Mouse (Mus musculus): ENCODE measurements at regions not wholly inside any gene's neighbourhood (a gene's known extent, or its start where the extent isn't known, plus 50 kb on each side); places are given as distances from the start of the nearest gene placed in this dataset.

DNA sequence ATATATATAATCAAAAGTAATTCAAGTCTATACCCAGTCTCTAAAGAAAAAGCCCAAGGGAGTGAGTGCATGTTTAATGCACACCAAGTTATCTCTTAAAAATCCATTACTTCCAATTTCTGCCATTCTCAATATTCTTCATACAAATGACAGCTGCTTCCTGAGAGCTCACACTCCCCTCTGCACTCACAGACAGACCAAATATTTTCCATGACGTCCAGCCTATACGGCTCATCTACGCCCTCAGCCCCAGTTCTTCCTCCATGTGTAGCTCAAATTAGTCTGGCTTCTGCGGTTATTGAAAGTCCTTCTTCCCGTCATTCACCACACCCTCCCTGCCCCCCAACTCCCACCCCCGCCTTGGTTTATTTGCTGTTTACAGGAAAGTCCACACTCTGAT is 108.1 kb downstream of the Mreg start:
- no peak for TF ChIP-seq CTCF (IDR thresholded peaks at IDR 0.05)
- TF ChIP-seq POLR2A (IDR thresholded peaks at IDR 0.05; ENCODE audit: insufficient read depth, low read depth, low read length): no peak
